Mouse (Mus musculus) G1E (cell line): ENCODE measurements around the gene Runx2.

Source experiments
- CTCF ChIP-seq: IDR thresholded peaks from 2 replicates; pipeline ENCODE4 v1.5.1; 2012; ENCODE audit warnings: low read depth, low read length, inconsistent platforms, mixed read lengths
- GATA1 ChIP-seq: IDR thresholded peaks from 2 replicates; pipeline ENCODE4 v1.6.1; 2012; ENCODE audit warnings: borderline replicate concordance, low read length, inconsistent platforms, mixed read lengths
- GATA2 ChIP-seq: IDR thresholded peaks from 2 replicates; pipeline ENCODE4 v1.6.1; 2012; ENCODE audit warnings: low read depth, low read length, inconsistent platforms, borderline replicate concordance
- POLR2AphosphoS5 ChIP-seq: IDR thresholded peaks from 2 replicates; pipeline ENCODE4 v1.6.1; 2012; ENCODE audit warnings: low read depth, low read length, inconsistent platforms; ENCODE audit not compliant: insufficient replicate concordance
- TAL1 ChIP-seq: conservative IDR thresholded peaks from 2 replicates; pipeline ENCODE4 v1.6.1; 2012; ENCODE audit warnings: low read depth, low read length, inconsistent platforms, mixed read lengths

DNA sequence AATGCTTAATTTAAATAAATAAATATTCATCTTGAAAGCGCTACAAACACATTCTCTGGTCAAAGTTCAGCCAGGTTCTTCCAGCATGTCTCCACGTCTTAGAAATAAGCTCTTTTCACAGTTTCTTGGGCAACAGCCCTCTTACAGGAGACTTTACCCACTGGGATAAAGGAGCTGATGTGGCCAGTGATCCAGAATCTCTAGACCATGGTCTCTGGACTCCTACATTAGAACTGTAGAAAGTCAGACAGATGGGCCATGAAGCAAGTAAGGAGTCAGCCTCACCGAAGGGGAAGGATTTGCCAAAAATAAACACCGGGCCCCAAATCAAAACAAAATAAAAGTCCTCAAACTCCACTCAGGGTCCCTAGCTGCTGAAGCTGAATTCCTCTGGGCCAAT, 211.4 kb downstream of the Runx2 start:
- TF ChIP-seq CTCF (no peak), TAL1 (no peak), POLR2AphosphoS5 (no peak), GATA1 (no peak), GATA2 (no peak)
